Mouse (Mus musculus) liver, postnatal 0 days (tissue): ENCODE measurements around the gene Olfr282.

Experiments
- CTCF ChIP-seq: sonication (generic); IDR thresholded peaks from 2 replicates; pipeline ENCODE4 v1.5.1; 2016; ENCODE audit warnings: antibody characterized with exemption, low read depth
- EP300 ChIP-seq: IDR thresholded peaks from 2 replicates; pipeline ENCODE4 v1.6.1; 2016; ENCODE audit warnings: antibody characterized with exemption, low read depth, mild to moderate bottlenecking

GRCm38 (mm10) chr15:98408406-98409060 lies 22.5 kb upstream of the Olfr282 start:
- TF ChIP-seq CTCF = 0 out of 2 replicates have a peak, but pooled peaks have one; percentile 21
- TF ChIP-seq EP300 = no peak
